16 mouse cellular contexts compared by ENCODE assay signal in genomic region chr17:29247881-29248280, GRCm38 (mm10). TPM values are rescaled to one million over a fixed set of nuclear protein-coding genes. Genes with fewer than 3 reads are reported as not detected.
A peak's percentile ranks its signal among the peaks of the same experiment; 100 is the strongest.
DNase-seq lines count a peak whose midpoint lies in the region; ATAC-seq and TF ChIP-seq lines count a peak whose summit lies in the region.
"Had no signal": no experiment of that assay in that cellular context is flagged by ENCODE, and none has a peak within 500 bp of the region (broad histone marks: within the 10 kb centered on the region; RNA-seq: fewer than 3 reads in every experiment).

No protein-coding gene starts in this region.

- no peak for TF ChIP-seq EP300 in heart, postnatal 0 days (IDR thresholded peaks at IDR 0.05; ENCODE audit: low read depth)

- H3K4me1 ChIP-seq in hindbrain, postnatal 0 days (ENCODE audit: insufficient read depth, low read length): 0 out of 2 replicates have a peak, but pooled peaks cover 4% of the 10 kb centered on the region
- H3K4me1 ChIP-seq in hindbrain, embryonic 12.5 days: peaks cover 30% of the 10 kb centered on the region
- peaks cover 58% of the 10 kb centered on the region for H3K4me1 ChIP-seq in heart, postnatal 0 days (ENCODE audit: control insufficient read depth, insufficient read depth)

- H3K9ac ChIP-seq in hindbrain, postnatal 0 days (replicated peaks; ENCODE audit: low read length): no peak overlapping the region
- H3K9ac ChIP-seq in hindbrain, embryonic 12.5 days: no peak overlapping the region
- no peak overlapping the region for H3K9ac ChIP-seq in heart, postnatal 0 days (replicated peaks; ENCODE audit: low read depth, low read length)
- H3K9ac ChIP-seq: hindbrain, embryonic 15.5 days; lung, embryonic 14.5 days had no signal

- peak; percentile 17 for DNase-seq in hindbrain, postnatal 0 days (ENCODE audit: low spot score)
- DNase-seq in right cerebral cortex, adult 2 months (ENCODE audit: low spot score in 2 of 2): peak; percentile 58 to 61
- no peak for DNase-seq in right cerebral cortex, postnatal 14 days
- no peak for DNase-seq in heart, postnatal 0 days (ENCODE audit: low spot score)
- no peak for DNase-seq in retina, postnatal 1 day
- DNase-seq in gastrocnemius, postnatal 10 days: no peak
- DNase-seq in cerebellum, postnatal 25 days: no peak
- DNase-seq: adrenal gland, adult 2 months; kidney, postnatal 14 days; lung, embryonic 14.5 days; midbrain, embryonic 14.5 days; thymus, adult 2 months had no signal

- ATAC-seq in hindbrain, postnatal 0 days: no peak
- ATAC-seq in hindbrain, embryonic 12.5 days (ENCODE audit: low FRiP score): no peak
- ATAC-seq in heart, postnatal 0 days (ENCODE audit: insufficient read depth, low read depth): no peak
- ATAC-seq: CD4-positive, CD25-positive, alpha-beta regulatory T cell, adult 4 months; Patski had no signal

- H3K27ac ChIP-seq in hindbrain, postnatal 0 days: no peak overlapping the region
- no peak overlapping the region for H3K27ac ChIP-seq in hindbrain, embryonic 12.5 days
- H3K27ac ChIP-seq in heart, postnatal 0 days (ENCODE audit: low read depth): peak overlapping the region; percentile 72
- H3K27ac ChIP-seq: hindbrain, embryonic 15.5 days had no signal

- H3K27me3 ChIP-seq in hindbrain, postnatal 0 days (ENCODE audit: insufficient read depth, low read length): no peaks in the 10 kb centered on the region
- 0 out of 2 replicates have a peak, but pooled peaks cover 5% of the 10 kb centered on the region for H3K27me3 ChIP-seq in hindbrain, embryonic 12.5 days
- peaks cover 6% of the 10 kb centered on the region; the same call in 1 of the 2 replicates for H3K27me3 ChIP-seq in heart, postnatal 0 days (ENCODE audit: control insufficient read depth, insufficient read depth, low read length)
- H3K27me3 ChIP-seq: hindbrain, embryonic 15.5 days had no signal

- WGBS in hindbrain, postnatal 0 days: 65% methylated on average over 13 of the region's 13 CpGs
- 89% methylated on average over 13 of the region's 13 CpGs for WGBS in hindbrain, embryonic 12.5 days
- WGBS in heart, postnatal 0 days: 34% methylated on average over 13 of the region's 13 CpGs

- H3K9me3 ChIP-seq in hindbrain, postnatal 0 days (ENCODE audit: low read length): no peaks in the 10 kb centered on the region
- no peaks in the 10 kb centered on the region for H3K9me3 ChIP-seq in hindbrain, embryonic 12.5 days (replicated peaks)
- no peaks in the 10 kb centered on the region for H3K9me3 ChIP-seq in heart, postnatal 0 days (replicated peaks; ENCODE audit: control insufficient read depth, low read length)
- H3K9me3 ChIP-seq: hindbrain, embryonic 15.5 days had no signal

- H3K4me2 ChIP-seq in hindbrain, postnatal 0 days (ENCODE audit: low read depth, low read length): no peak overlapping the region
- no peak overlapping the region for H3K4me2 ChIP-seq in hindbrain, embryonic 12.5 days (replicated peaks)
- no peak overlapping the region for H3K4me2 ChIP-seq in heart, postnatal 0 days (ENCODE audit: low read depth, low read length)
- H3K4me2 ChIP-seq: hindbrain, embryonic 15.5 days; lung, embryonic 14.5 days had no signal

- H3K36me3 ChIP-seq in hindbrain, postnatal 0 days (ENCODE audit: insufficient read depth, low read length): peaks cover 4% of the 10 kb centered on the region; the same call in 1 of the 2 replicates
- H3K36me3 ChIP-seq in hindbrain, embryonic 12.5 days: peaks cover 30% of the 10 kb centered on the region
- H3K36me3 ChIP-seq in heart, postnatal 0 days (replicated peaks; ENCODE audit: control insufficient read depth, insufficient read depth, low read length): peaks cover 7% of the 10 kb centered on the region
- H3K36me3 ChIP-seq: hindbrain, embryonic 15.5 days had no signal

- TF ChIP-seq CTCF in hindbrain, postnatal 0 days (IDR thresholded peaks at IDR 0.05; ENCODE audit: low read depth): no peak
- no peak for TF ChIP-seq CTCF in heart, postnatal 0 days (IDR thresholded peaks at IDR 0.05; ENCODE audit: low read depth)

- no peak overlapping the region for H3K4me3 ChIP-seq in hindbrain, postnatal 0 days (ENCODE audit: low read length)
- no peak overlapping the region for H3K4me3 ChIP-seq in hindbrain, embryonic 12.5 days
- no peak overlapping the region for H3K4me3 ChIP-seq in heart, postnatal 0 days (ENCODE audit: low read depth, low read length)
- H3K4me3 ChIP-seq: hindbrain, embryonic 15.5 days had no signal

RNA-seq across cellular contexts. Expression of gene Cpne5, which starts 9.9 kb away (rescaled TPM):
- 56.1 and 65.8 TPM in 2 replicates for total RNA-seq in hindbrain, postnatal 0 days (2014; rRNA removed)
- 56.6 and 61.6 TPM in 2 replicates for polyA plus RNA-seq in hindbrain, postnatal 0 days (2015; fragmentation: Nextera tagmentation; extraction: Ambion mirVana)
- polyA plus RNA-seq in hindbrain, embryonic 12.5 days (2016; fragmentation: Nextera tagmentation; extraction: Ambion mirVana): 6.0 and 6.1 TPM in 2 replicates
- 3.6 and 9.7 TPM in 2 replicates for total RNA-seq in heart, postnatal 0 days (2014; rRNA removed; ENCODE audit: low replicate concordance)
- polyA plus RNA-seq in heart, postnatal 0 days (2015; fragmentation: Nextera tagmentation; extraction: Ambion mirVana): 8.4 and 9.9 TPM in 2 replicates
- total RNA-seq in gastrocnemius, postnatal 10 days (2021): under 1 TPM; 0.32 to 0.49 TPM

RNA-seq across cellular contexts. Expression of gene Ppil1, which starts 16.1 kb away (rescaled TPM):
- 72.6 and 81.4 TPM in 2 replicates for total RNA-seq in hindbrain, postnatal 0 days (2014; rRNA removed)
- 84.3 and 87.7 TPM in 2 replicates for polyA plus RNA-seq in hindbrain, postnatal 0 days (2015; fragmentation: Nextera tagmentation; extraction: Ambion mirVana)
- polyA plus RNA-seq in hindbrain, embryonic 12.5 days (2016; fragmentation: Nextera tagmentation; extraction: Ambion mirVana): 102 and 105 TPM in 2 replicates
- 46.3 and 64.4 TPM in 2 replicates for total RNA-seq in heart, postnatal 0 days (2014; rRNA removed; ENCODE audit: low replicate concordance)
- polyA plus RNA-seq in heart, postnatal 0 days (2015; fragmentation: Nextera tagmentation; extraction: Ambion mirVana): 75.5 and 78.5 TPM in 2 replicates
- 10 to 100 TPM; 11.4 to 12.4 TPM for total RNA-seq in gastrocnemius, postnatal 10 days (2021)

RNA-seq across cellular contexts. Expression of gene BC004004, which starts 20.7 kb away (rescaled TPM):
- total RNA-seq in hindbrain, postnatal 0 days (2014; rRNA removed): 181 and 262 TPM in 2 replicates
- 139 and 145 TPM in 2 replicates for polyA plus RNA-seq in hindbrain, postnatal 0 days (2015; fragmentation: Nextera tagmentation; extraction: Ambion mirVana)
- polyA plus RNA-seq in hindbrain, embryonic 12.5 days (2016; fragmentation: Nextera tagmentation; extraction: Ambion mirVana): 72.5 and 76.9 TPM in 2 replicates
- 208 and 234 TPM in 2 replicates for total RNA-seq in heart, postnatal 0 days (2014; rRNA removed; ENCODE audit: low replicate concordance)
- polyA plus RNA-seq in heart, postnatal 0 days (2015; fragmentation: Nextera tagmentation; extraction: Ambion mirVana): 140 and 155 TPM in 2 replicates
- 100 to 1,000 TPM; 115 to 118 TPM for total RNA-seq in gastrocnemius, postnatal 10 days (2021)

Comparison
In these comparisons a context has a peak if more than half of its experiments do, and no peak if none do; other contexts are left out.
1. DNase-seq: peak in hindbrain, postnatal 0 days (single experiment) and right cerebral cortex, adult 2 months (2 of 2); none in right cerebral cortex, postnatal 14 days (single experiment), heart, postnatal 0 days (single experiment), retina, postnatal 1 day (single experiment), gastrocnemius, postnatal 10 days (single experiment) and cerebellum, postnatal 25 days (0 of 2).